Mouse (Mus musculus): ENCODE data around the gene Pnrc2.

DNA sequence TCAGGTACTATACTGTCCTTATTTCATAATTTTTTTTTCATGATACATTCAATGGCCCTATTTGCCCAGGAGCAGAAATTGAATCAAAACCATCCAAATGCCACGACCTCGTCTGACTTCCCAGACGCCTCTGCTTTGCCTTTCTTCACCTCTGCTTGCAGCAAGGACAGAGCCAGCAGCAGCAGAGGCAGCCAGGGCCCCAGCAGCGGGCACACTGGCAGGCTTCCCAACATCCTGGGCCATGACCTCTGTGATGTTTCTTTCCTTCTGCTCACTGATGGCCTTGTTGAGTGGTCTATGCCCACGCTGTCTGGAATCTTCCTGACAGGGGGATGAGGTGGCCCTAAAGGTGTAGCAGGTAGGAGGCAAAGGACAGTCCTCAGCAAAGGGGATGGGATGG, 26.1 kb downstream of the Pnrc2 start:
- no peak for TF ChIP-seq MYC (IDR thresholded peaks at IDR 0.05; ENCODE audit: low read depth, low read length)
- TF ChIP-seq POLR2AphosphoS2 (IDR thresholded peaks at IDR 0.05; ENCODE audit: low read length), result no peak
- no peak for TF ChIP-seq CHD2 (IDR thresholded peaks at IDR 0.05; ENCODE audit: low read length)

Data from MEL (cell line).